ENCODE assay signal across 22 mouse cellular contexts in the genomic region with DNA sequence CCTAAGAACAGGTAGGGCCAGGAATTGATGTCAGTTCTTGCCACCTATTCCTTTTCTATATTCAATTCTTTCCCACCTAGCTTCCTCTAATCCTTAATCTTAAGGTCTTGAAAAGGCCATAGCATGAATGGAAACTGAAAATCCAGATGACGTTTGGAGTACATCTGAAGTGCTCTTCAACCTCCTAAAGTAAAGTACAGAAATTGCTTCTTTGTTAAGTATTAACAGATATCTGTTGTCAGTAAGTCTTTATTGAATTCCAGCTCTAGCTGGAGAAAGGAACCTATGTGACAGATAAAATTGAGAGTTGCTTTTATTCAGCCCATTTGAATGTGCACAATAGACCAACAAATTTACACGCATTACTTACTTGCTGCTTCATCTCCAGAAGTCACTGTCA.
DNase-seq lines count a peak whose midpoint lies in the region; ATAC-seq and TF ChIP-seq lines count a peak whose summit lies in the region.
"Had no signal": no experiment of that assay in that cellular context is flagged by ENCODE, and none has a peak within 500 bp of the region (broad histone marks: within the 10 kb centered on the region; RNA-seq: fewer than 3 reads in every experiment).

No protein-coding gene starts in this region.

- peak; percentile 60 for TF ChIP-seq EP300 in lung, postnatal 0 days (IDR thresholded peaks at IDR 0.05)

- no peaks in the 10 kb centered on the region for H3K27me3 ChIP-seq in lung, embryonic 15.5 days
- H3K27me3 ChIP-seq in lung, postnatal 0 days (replicated peaks; ENCODE audit: insufficient read depth, low read length), result no peaks in the 10 kb centered on the region
- H3K27me3 ChIP-seq: embryonic facial prominence, embryonic 13.5 days; embryonic facial prominence, embryonic 15.5 days; forebrain, embryonic 12.5 days had no signal

- no peak overlapping the region for H3K9ac ChIP-seq in lung, embryonic 15.5 days
- H3K9ac ChIP-seq in lung, postnatal 0 days (replicated peaks; ENCODE audit: low read depth), result no peak overlapping the region
- H3K9ac ChIP-seq: embryonic facial prominence, embryonic 13.5 days; embryonic facial prominence, embryonic 15.5 days; forebrain, embryonic 12.5 days had no signal

- H3K4me2 ChIP-seq in lung, embryonic 15.5 days, result no peak overlapping the region
- H3K4me2 ChIP-seq in lung, postnatal 0 days (replicated peaks; ENCODE audit: low read depth, low read length), result no peak overlapping the region
- H3K4me2 ChIP-seq: embryonic facial prominence, embryonic 13.5 days; embryonic facial prominence, embryonic 15.5 days; forebrain, embryonic 12.5 days had no signal

- no peaks in the 10 kb centered on the region for H3K36me3 ChIP-seq in lung, embryonic 15.5 days
- no peaks in the 10 kb centered on the region for H3K36me3 ChIP-seq in lung, postnatal 0 days (ENCODE audit: insufficient read depth, low read length)
- H3K36me3 ChIP-seq: embryonic facial prominence, embryonic 13.5 days; embryonic facial prominence, embryonic 15.5 days; forebrain, embryonic 10.5 days; forebrain, embryonic 12.5 days had no signal

- no peak for DNase-seq in lung, postnatal 10 days
- peak; percentile 52 for DNase-seq in lung, postnatal 0 days (ENCODE audit: low spot score)
- no peak for DNase-seq in lung, adult 2 months
- peak; percentile 16 for DNase-seq in lung, postnatal 36 days
- DNase-seq in layer of hippocampus, adult 11-12 months (ENCODE audit: low spot score), result no peak
- DNase-seq: adrenal gland, adult 2 months; adrenal gland, postnatal 10 days; adrenal gland, postnatal 25 days; cerebellum, adult 11 months; cerebellum, adult 18-20 months; cerebellum, adult 8-10 months; cerebellum, adult 9-11 months; cerebellum, postnatal 14 days; cerebellum, postnatal 36 days; embryo, embryonic 11 days had no signal

- no peak for TF ChIP-seq CTCF in lung, postnatal 0 days (IDR thresholded peaks at IDR 0.05)
- TF ChIP-seq CTCF in lung, adult 2 months (IDR thresholded peaks at IDR 0.05; ENCODE audit: insufficient read depth, low read length), result no peak

- peak overlapping the region; percentile 66 for H3K27ac ChIP-seq in lung, embryonic 15.5 days
- no peak overlapping the region for H3K27ac ChIP-seq in lung, postnatal 0 days (ENCODE audit: low read length)
- H3K27ac ChIP-seq: embryonic facial prominence, embryonic 13.5 days; embryonic facial prominence, embryonic 15.5 days; forebrain, embryonic 10.5 days; forebrain, embryonic 12.5 days had no signal

- no peaks in the 10 kb centered on the region for H3K4me1 ChIP-seq in lung, embryonic 15.5 days
- H3K4me1 ChIP-seq in lung, postnatal 0 days (ENCODE audit: insufficient read depth, low read depth, low read length), result no peaks in the 10 kb centered on the region
- peaks cover 7% of the 10 kb centered on the region; the same call in 1 of the 2 replicates for H3K4me1 ChIP-seq in lung, adult 2 months (ENCODE audit: control insufficient read depth, insufficient read depth, low read length)
- H3K4me1 ChIP-seq: embryonic facial prominence, embryonic 13.5 days; embryonic facial prominence, embryonic 15.5 days; forebrain, embryonic 10.5 days; forebrain, embryonic 12.5 days had no signal

- TF ChIP-seq POLR2A in lung, adult 2 months (IDR thresholded peaks at IDR 0.05; ENCODE audit: borderline replicate concordance, extremely low read depth, low read depth, low read length), result no peak

- H3K4me3 ChIP-seq in lung, embryonic 15.5 days, result no peak overlapping the region
- no peak overlapping the region for H3K4me3 ChIP-seq in lung, postnatal 0 days (ENCODE audit: low read depth, low read length)
- H3K4me3 ChIP-seq in lung, adult 2 months (replicated peaks; ENCODE audit: extremely low read depth, low read depth, low read length), result no peak overlapping the region
- H3K4me3 ChIP-seq: embryonic facial prominence, embryonic 13.5 days; embryonic facial prominence, embryonic 15.5 days; erythroblast, embryonic 14.5 days; forebrain, embryonic 10.5 days; forebrain, embryonic 12.5 days had no signal

- H3K9me3 ChIP-seq in lung, embryonic 15.5 days, result no peaks in the 10 kb centered on the region
- no peaks in the 10 kb centered on the region for H3K9me3 ChIP-seq in lung, postnatal 0 days (ENCODE audit: low read length)
- H3K9me3 ChIP-seq: embryonic facial prominence, embryonic 13.5 days; embryonic facial prominence, embryonic 15.5 days; forebrain, embryonic 10.5 days; forebrain, embryonic 12.5 days had no signal

- no peak for ATAC-seq in lung, embryonic 15.5 days (ENCODE audit: borderline replicate concordance, extremely low read depth, low FRiP score, low TSS enrichment)
- peak; percentile 23; the same call in 1 of the 2 replicates for ATAC-seq in lung, postnatal 0 days
- ATAC-seq: forebrain, embryonic 14.5 days had no signal

- WGBS in lung, embryonic 15.5 days, result 60% methylated on average over 2 of the region's 2 CpGs
- 47% methylated on average over 2 of the region's 2 CpGs for WGBS in lung, postnatal 0 days
- 64% methylated on average over 2 of the region's 2 CpGs for WGBS in lung, adult 2 months

Comparison
In these comparisons a context has a peak if more than half of its experiments do, and no peak if none do; other contexts are left out.
1. DNase-seq: peak in lung, postnatal 0 days (single experiment) and lung, postnatal 36 days (single experiment); none in lung, postnatal 10 days (single experiment), lung, adult 2 months (single experiment) and layer of hippocampus, adult 11-12 months (single experiment).